Mouse (Mus musculus): ENCODE measurements at regions not wholly inside any gene's neighbourhood (a gene's known extent, or its start where the extent isn't known, plus 50 kb on each side); places are given as distances from the start of the nearest gene placed in this dataset.

DNA sequence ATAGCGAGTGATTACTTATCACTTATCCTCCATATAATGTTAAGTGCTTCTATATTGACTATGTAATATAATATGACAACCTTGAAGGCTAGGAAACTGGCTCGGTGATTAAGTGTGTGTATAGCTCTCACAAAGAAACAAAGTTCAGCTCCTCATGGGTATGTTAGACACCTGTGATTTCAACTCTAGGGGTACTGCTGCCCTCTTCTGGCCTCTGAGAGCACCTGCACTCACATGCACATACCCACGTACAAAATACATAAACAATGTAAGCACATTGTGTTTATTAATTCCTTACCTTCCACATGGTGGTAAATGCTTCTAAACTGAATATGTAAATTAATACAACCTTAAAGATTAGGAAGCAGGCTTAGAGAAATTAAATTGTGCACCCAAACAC, 298.6 kb upstream of the Auts2 start:
- WGBS, result 97% methylated on average over 3 of the region's 3 CpGs
- H3K27me3 ChIP-seq (ENCODE audit: insufficient read depth, low read length), result no peaks in the 10 kb centered on the region
- H3K27ac ChIP-seq, result no peak overlapping the region
- no peak for DNase-seq (ENCODE audit: low spot score)
- no peaks in the 10 kb centered on the region for H3K9me3 ChIP-seq (ENCODE audit: low read length)
- no peaks in the 10 kb centered on the region for H3K4me1 ChIP-seq (ENCODE audit: insufficient read depth, low read length)
- H3K9ac ChIP-seq (replicated peaks; ENCODE audit: low read length), result no peak overlapping the region
- TF ChIP-seq CTCF (IDR thresholded peaks at IDR 0.05; ENCODE audit: low read depth), result peak; percentile 13; the same call in 1 of the 2 replicates
- H3K36me3 ChIP-seq (ENCODE audit: insufficient read depth, low read length), result no peaks in the 10 kb centered on the region
- H3K4me2 ChIP-seq (ENCODE audit: low read depth, low read length), result no peak overlapping the region
- ATAC-seq, result no peak
- no peak overlapping the region for H3K4me3 ChIP-seq (ENCODE audit: low read length)

DNA sequence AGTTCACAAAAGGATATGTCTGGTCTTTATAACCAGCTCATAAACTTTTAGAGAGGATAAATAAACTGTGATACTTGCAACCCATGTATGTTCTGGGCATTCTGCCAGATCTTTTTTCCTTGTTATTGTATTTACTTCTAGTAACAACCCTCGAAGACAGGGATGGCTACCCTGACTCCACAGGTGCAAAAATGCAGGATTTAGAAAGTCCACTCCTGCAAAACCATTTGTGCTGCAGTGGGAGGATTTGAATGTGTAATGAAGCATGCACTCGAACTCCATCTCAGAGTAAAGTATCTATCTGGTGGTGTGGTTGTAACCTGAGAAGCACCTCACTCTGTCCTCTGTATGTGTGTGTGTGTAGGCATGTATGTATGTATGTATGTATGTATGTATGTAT, 294.3 kb upstream of the Auts2 start:
- H3K9ac ChIP-seq (replicated peaks; ENCODE audit: low read length), result no peak overlapping the region
- DNase-seq (ENCODE audit: low spot score), result no peak
- H3K36me3 ChIP-seq (ENCODE audit: insufficient read depth, low read length), result no peaks in the 10 kb centered on the region
- no peak overlapping the region for H3K4me2 ChIP-seq (ENCODE audit: low read depth, low read length)
- H3K4me3 ChIP-seq (ENCODE audit: low read length), result no peak overlapping the region
- no peak overlapping the region for H3K27ac ChIP-seq
- TF ChIP-seq CTCF (IDR thresholded peaks at IDR 0.05; ENCODE audit: low read depth), result no peak
- H3K4me1 ChIP-seq (ENCODE audit: insufficient read depth, low read length), result no peaks in the 10 kb centered on the region
- 43% methylated on average over 2 of the region's 2 CpGs for WGBS
- ATAC-seq, result no peak
- H3K9me3 ChIP-seq (ENCODE audit: low read length), result no peaks in the 10 kb centered on the region
- H3K27me3 ChIP-seq (ENCODE audit: insufficient read depth, low read length), result no peaks in the 10 kb centered on the region

DNA sequence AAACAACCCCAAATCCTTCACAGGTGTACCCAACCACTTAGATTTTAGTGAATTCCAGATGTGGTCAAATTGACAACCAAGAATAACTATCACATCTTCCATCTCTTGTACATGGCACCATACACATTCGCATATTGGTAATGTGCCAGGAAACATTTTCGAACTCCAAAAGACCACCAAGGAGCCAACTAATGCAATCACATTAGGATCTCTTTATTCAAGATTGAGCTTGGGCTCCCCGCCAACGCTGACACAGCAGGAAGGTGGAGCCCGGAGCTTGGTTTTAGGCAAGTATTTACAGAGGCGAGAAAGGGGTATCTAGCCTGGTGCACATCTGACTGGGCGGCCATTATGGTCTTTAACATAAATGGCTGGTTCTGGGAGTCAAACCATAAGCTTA, 285.8 kb upstream of the Auts2 start:
- no peak overlapping the region for H3K4me3 ChIP-seq (ENCODE audit: low read length)
- no peaks in the 10 kb centered on the region for H3K4me1 ChIP-seq (ENCODE audit: insufficient read depth, low read length)
- DNase-seq (ENCODE audit: low spot score), result peak; percentile 38
- H3K27me3 ChIP-seq (ENCODE audit: insufficient read depth, low read length), result no peaks in the 10 kb centered on the region
- 45% methylated on average over 7 of the region's 7 CpGs for WGBS
- H3K9me3 ChIP-seq (ENCODE audit: low read length), result no peaks in the 10 kb centered on the region
- ATAC-seq, result no peak
- no peak overlapping the region for H3K9ac ChIP-seq (replicated peaks; ENCODE audit: low read length)
- no peak for TF ChIP-seq CTCF (IDR thresholded peaks at IDR 0.05; ENCODE audit: low read depth)
- H3K36me3 ChIP-seq (ENCODE audit: insufficient read depth, low read length), result no peaks in the 10 kb centered on the region
- H3K4me2 ChIP-seq (ENCODE audit: low read depth, low read length), result no peak overlapping the region
- H3K27ac ChIP-seq, result no peak overlapping the region

DNA sequence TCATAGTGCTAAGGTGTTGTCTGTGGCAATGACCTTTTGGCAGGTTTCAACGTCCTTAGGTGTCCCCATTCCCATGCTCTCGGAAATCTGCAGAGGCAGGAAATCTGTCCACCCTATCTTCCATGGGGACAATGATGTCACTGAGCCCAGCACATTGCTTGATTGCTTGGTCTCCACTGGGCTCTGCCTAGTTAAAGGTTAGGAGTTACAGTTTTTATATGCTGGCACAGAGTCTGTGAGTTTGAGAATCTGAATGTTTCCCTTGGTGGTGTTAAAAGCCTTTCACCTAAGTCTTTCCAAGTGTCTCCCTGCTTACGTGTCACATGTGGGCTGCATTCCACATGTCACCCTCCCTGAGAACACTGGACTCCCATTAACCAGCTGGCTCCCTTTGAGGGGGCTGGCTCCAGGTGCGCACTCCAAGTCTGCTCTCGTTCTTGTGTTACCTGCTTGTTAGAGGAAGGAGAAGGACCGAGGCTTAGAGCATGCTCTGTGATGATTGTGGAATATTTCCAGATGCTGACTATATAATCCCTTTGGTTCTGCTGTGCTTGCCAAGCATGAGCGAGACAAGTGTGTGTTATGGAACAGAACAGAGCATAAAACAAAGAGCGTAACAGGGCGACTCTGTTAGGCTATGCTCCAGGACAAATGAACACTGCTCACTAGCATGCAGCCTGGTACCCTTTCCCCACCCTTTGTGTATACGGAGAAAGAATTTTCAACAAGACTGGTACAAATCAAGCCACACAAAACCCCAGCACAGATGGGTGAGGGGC, 284.6 kb upstream of the Auts2 start:
- TF ChIP-seq CTCF (IDR thresholded peaks at IDR 0.05; ENCODE audit: low read depth), result no peak
- ATAC-seq (no peak), DNase-seq (ENCODE audit: low spot score) (peak; percentile 40)
- 58% methylated on average over 10 of the region's 10 CpGs for WGBS
- no peaks in the 10 kb centered on the region for H3K36me3 ChIP-seq (ENCODE audit: insufficient read depth, low read length)
- H3K4me1 ChIP-seq (ENCODE audit: insufficient read depth, low read length), result no peaks in the 10 kb centered on the region
- no peak overlapping the region for H3K9ac ChIP-seq (replicated peaks; ENCODE audit: low read length)
- H3K4me3 ChIP-seq (ENCODE audit: low read length), result no peak overlapping the region
- no peak overlapping the region for H3K27ac ChIP-seq
- no peaks in the 10 kb centered on the region for H3K27me3 ChIP-seq (ENCODE audit: insufficient read depth, low read length)
- no peaks in the 10 kb centered on the region for H3K9me3 ChIP-seq (ENCODE audit: low read length)
- H3K4me2 ChIP-seq (ENCODE audit: low read depth, low read length), result no peak overlapping the region

DNA sequence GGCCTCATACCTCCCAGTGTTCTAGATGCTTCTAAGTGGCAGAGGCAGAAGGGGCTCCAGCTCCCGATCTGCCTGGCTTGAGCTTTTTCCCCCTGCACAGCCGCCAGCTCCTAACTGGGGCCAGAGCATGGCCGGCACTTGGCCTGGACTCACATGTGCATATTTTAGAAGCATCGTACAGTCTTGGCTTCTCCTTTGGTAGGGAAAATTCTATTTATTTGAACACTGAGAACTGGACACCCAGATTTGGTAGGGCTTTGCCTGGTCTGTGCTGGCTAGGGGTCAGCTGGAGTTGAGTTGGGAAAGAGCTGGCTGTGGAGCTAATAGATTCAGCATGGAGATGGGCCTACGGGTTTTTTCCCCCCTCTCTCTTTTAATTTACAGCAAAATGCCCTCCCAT, 282.9 kb upstream of the Auts2 start:
- WGBS, result 79% methylated on average over 5 of the region's 5 CpGs
- ATAC-seq, result no peak
- TF ChIP-seq CTCF (IDR thresholded peaks at IDR 0.05; ENCODE audit: low read depth), result no peak

DNA sequence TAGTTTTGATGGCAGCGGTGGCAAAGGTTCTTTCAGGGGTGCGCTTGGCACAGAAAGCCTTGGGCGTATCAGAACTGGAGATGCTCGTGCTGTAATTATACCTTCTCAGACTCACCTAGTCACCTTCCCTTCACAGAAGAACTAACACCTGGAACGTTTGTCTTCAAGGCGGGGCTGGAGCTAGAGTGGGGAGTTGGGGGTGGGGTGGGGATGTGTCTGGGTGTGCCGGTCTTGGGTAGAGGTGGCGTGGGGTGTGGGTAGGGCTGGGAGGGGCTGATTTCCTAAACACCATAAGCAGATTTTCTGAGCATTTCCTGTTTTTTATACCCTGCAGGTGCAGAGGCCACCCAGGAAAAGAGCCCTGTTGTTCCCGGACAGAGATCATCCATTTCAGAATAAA, 274.5 kb upstream of the Auts2 start:
- H3K4me1 ChIP-seq (ENCODE audit: insufficient read depth, low read length), result no peaks in the 10 kb centered on the region
- ATAC-seq (no peak), DNase-seq (ENCODE audit: low spot score) (no peak)
- no peak overlapping the region for H3K9ac ChIP-seq (replicated peaks; ENCODE audit: low read length)
- H3K27ac ChIP-seq, result no peak overlapping the region
- no peaks in the 10 kb centered on the region for H3K9me3 ChIP-seq (ENCODE audit: low read length)
- TF ChIP-seq CTCF (IDR thresholded peaks at IDR 0.05; ENCODE audit: low read depth), result no peak
- H3K4me3 ChIP-seq (ENCODE audit: low read length), result no peak overlapping the region
- H3K27me3 ChIP-seq (ENCODE audit: insufficient read depth, low read length), result no peaks in the 10 kb centered on the region
- H3K36me3 ChIP-seq (ENCODE audit: insufficient read depth, low read length), result no peaks in the 10 kb centered on the region
- no peak overlapping the region for H3K4me2 ChIP-seq (ENCODE audit: low read depth, low read length)
- WGBS, result 85% methylated on average over 9 of the region's 9 CpGs

More for the DNA sequence above, 282.9 kb upstream of the Auts2 start:
- Histone ChIP-seq H3K9me3 (ENCODE audit: low read length) (no peaks in the 10 kb centered on the region), H3K9ac (replicated peaks; ENCODE audit: low read length) (no peak overlapping the region), H3K36me3 (ENCODE audit: insufficient read depth, low read length) (no peaks in the 10 kb centered on the region), H3K27ac (no peak overlapping the region), H3K4me2 (ENCODE audit: low read depth, low read length) (no peak overlapping the region), H3K4me1 (ENCODE audit: insufficient read depth, low read length) (no peaks in the 10 kb centered on the region), H3K27me3 (ENCODE audit: insufficient read depth, low read length) (no peaks in the 10 kb centered on the region), H3K4me3 (ENCODE audit: low read length) (no peak overlapping the region)
- no peak for DNase-seq (ENCODE audit: low spot score)

DNA sequence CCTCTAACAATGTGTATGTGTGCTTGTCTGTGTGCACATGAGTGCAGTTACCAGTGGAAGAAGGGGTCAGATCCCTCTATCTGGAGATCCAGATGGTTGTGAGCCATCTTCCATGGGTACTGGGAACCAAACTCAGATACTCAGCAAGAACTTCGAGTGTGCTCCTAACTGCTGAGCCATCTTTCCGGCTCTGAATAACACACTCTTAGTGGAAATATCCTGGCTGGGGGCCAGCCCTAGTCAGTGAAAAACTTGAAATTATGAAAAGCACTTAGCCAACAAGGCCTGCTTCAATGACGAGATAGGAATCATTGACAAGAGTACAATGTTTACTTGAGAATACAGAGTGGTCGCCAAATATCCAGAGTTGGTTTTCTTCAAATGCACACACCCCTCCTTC, 266.0 kb upstream of the Auts2 start:
- no peak for ATAC-seq
- no peak for TF ChIP-seq CTCF (IDR thresholded peaks at IDR 0.05; ENCODE audit: low read depth)
- no peak overlapping the region for H3K4me2 ChIP-seq (ENCODE audit: low read depth, low read length)
- no peak overlapping the region for H3K9ac ChIP-seq (replicated peaks; ENCODE audit: low read length)
- H3K27me3 ChIP-seq (ENCODE audit: insufficient read depth, low read length), result no peaks in the 10 kb centered on the region
- no peaks in the 10 kb centered on the region for H3K36me3 ChIP-seq (ENCODE audit: insufficient read depth, low read length)
- H3K4me3 ChIP-seq (ENCODE audit: low read length), result no peak overlapping the region
- H3K4me1 ChIP-seq (ENCODE audit: insufficient read depth, low read length), result no peaks in the 10 kb centered on the region
- no peak for DNase-seq (ENCODE audit: low spot score)
- H3K9me3 ChIP-seq (ENCODE audit: low read length), result 0 out of 2 replicates have a peak, but pooled peaks cover 3% of the 10 kb centered on the region
- no peak overlapping the region for H3K27ac ChIP-seq
- 57% methylated on average over 4 of the region's 4 CpGs for WGBS
